Comparison of ENCODE assay signal across 11 mouse cellular contexts in the genomic region with DNA sequence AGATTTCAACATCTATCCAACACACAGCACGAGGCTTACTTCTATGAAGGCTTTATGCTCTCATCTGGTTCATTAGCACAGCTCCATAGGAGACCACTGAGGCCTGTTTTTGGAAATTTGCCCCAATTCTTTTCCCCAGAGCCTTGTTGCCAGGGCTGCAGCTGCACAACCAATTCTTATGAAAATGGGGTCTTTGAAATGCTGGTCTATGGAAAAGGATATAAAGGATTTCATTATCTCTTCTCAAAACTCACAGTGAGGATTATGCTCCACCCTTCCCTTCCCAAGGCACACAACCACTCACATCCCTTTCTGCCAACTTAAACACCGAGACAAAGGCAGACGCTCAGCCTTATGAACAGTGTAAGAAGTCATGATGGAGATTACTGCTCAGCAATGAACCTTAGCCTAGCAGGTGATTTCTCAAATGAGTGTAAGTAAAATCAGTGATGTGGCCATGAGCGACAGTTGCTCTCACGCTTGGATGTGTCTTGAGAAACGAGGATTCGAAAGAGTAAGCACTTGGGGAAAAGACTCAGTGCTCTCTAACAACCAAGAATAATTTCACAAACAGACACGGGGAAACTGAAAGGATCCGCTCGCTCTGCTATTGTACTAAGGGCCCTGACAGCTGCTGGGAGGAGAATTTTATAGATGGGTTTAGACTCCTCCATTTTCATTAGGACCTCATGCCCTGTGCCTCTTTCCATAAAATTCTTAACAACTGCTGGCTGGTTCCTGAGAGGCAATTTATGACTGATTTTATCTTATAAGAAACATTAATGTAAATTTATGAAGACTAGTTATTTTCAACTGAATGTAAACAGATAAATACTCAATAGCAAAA. TPM values are rescaled to one million over a fixed set of nuclear protein-coding genes. Genes with fewer than 3 reads are reported as not detected.
DNase-seq lines count a peak whose midpoint lies in the region; ATAC-seq and TF ChIP-seq lines count a peak whose summit lies in the region.
"Had no signal": no experiment of that assay in that cellular context is flagged by ENCODE, and none has a peak within 500 bp of the region (broad histone marks: within the 10 kb centered on the region; RNA-seq: fewer than 3 reads in every experiment).

No protein-coding gene starts in this region.

- 0 out of 2 replicates have a peak, but pooled peaks cover 3% of the 10 kb centered on the region for H3K4me1 ChIP-seq in stomach, embryonic 14.5 days (ENCODE audit: control insufficient read depth, insufficient read depth, low read length)
- H3K4me1 ChIP-seq in stomach, postnatal 0 days (replicated peaks; ENCODE audit: control insufficient read depth, insufficient read depth): no peaks in the 10 kb centered on the region
- H3K4me1 ChIP-seq in forebrain, embryonic 15.5 days: peaks cover 52% of the 10 kb centered on the region
- peaks cover 12% of the 10 kb centered on the region for H3K4me1 ChIP-seq in limb, embryonic 14.5 days (ENCODE audit: control insufficient read depth, insufficient read depth, low read length)
- H3K4me1 ChIP-seq in heart, embryonic 10.5 days: peaks cover 5% of the 10 kb centered on the region; the same call in 1 of the 2 replicates
- H3K4me1 ChIP-seq: embryonic facial prominence, embryonic 12.5 days had no signal

- TF ChIP-seq EP300 in stomach, postnatal 0 days (optimal IDR thresholded peaks at IDR 0.05): no peak

- peak overlapping the region; percentile 10; the same call in 1 of the 2 replicates for H3K27ac ChIP-seq in stomach, embryonic 14.5 days (ENCODE audit: low read length)
- H3K27ac ChIP-seq in stomach, postnatal 0 days (replicated peaks): no peak overlapping the region
- peak overlapping the region; percentile 97 for H3K27ac ChIP-seq in forebrain, embryonic 15.5 days (replicated peaks)
- H3K27ac ChIP-seq in limb, embryonic 14.5 days (replicated peaks; ENCODE audit: low read depth, low read length): peak overlapping the region; percentile 72
- H3K27ac ChIP-seq in heart, embryonic 10.5 days: no peak overlapping the region
- H3K27ac ChIP-seq: embryonic facial prominence, embryonic 12.5 days had no signal

- H3K9me3 ChIP-seq in stomach, embryonic 14.5 days (ENCODE audit: control insufficient read depth, low read depth, low read length): no peaks in the 10 kb centered on the region
- no peaks in the 10 kb centered on the region for H3K9me3 ChIP-seq in stomach, postnatal 0 days (ENCODE audit: control insufficient read depth, low read length)
- no peaks in the 10 kb centered on the region for H3K9me3 ChIP-seq in forebrain, embryonic 15.5 days
- H3K9me3 ChIP-seq in limb, embryonic 14.5 days (ENCODE audit: control insufficient read depth, low read length): no peaks in the 10 kb centered on the region
- H3K9me3 ChIP-seq in heart, embryonic 10.5 days: no peaks in the 10 kb centered on the region
- H3K9me3 ChIP-seq: embryonic facial prominence, embryonic 12.5 days had no signal

- H3K9ac ChIP-seq in stomach, embryonic 14.5 days (replicated peaks; ENCODE audit: low read depth, low read length): no peak overlapping the region
- no peak overlapping the region for H3K9ac ChIP-seq in stomach, postnatal 0 days (ENCODE audit: low read length)
- H3K9ac ChIP-seq in forebrain, embryonic 15.5 days (replicated peaks): peak overlapping the region; percentile 24; the same call in 1 of the 2 replicates
- H3K9ac ChIP-seq in limb, embryonic 14.5 days (ENCODE audit: low read depth, low read length, severe bottlenecking): no peak overlapping the region
- H3K9ac ChIP-seq: embryonic facial prominence, embryonic 12.5 days; lung, embryonic 14.5 days had no signal

- no peak for TF ChIP-seq CTCF in stomach, postnatal 0 days (IDR thresholded peaks at IDR 0.05; ENCODE audit: low read depth)

- no peak for TF ChIP-seq POLR2A in limb, embryonic 14.5 days (IDR thresholded peaks at IDR 0.05; ENCODE audit: borderline replicate concordance, extremely low read depth, insufficient read depth, insufficient read length)

- H3K36me3 ChIP-seq in stomach, embryonic 14.5 days (ENCODE audit: control insufficient read depth, insufficient read depth, low read length): peaks cover 6% of the 10 kb centered on the region; the same call in 1 of the 2 replicates
- peaks cover 1% of the 10 kb centered on the region; the same call in 1 of the 2 replicates for H3K36me3 ChIP-seq in stomach, postnatal 0 days (ENCODE audit: control insufficient read depth, insufficient read depth, low read length)
- H3K36me3 ChIP-seq in forebrain, embryonic 15.5 days: peaks cover 4% of the 10 kb centered on the region; the same call in 1 of the 2 replicates
- H3K36me3 ChIP-seq in limb, embryonic 14.5 days (ENCODE audit: control insufficient read depth, insufficient read depth, low read length): peaks cover 25% of the 10 kb centered on the region
- peaks cover 29% of the 10 kb centered on the region for H3K36me3 ChIP-seq in heart, embryonic 10.5 days

- ATAC-seq in stomach, embryonic 14.5 days (ENCODE audit: insufficient number of reproducible peaks, insufficient read depth, low FRiP score, low read depth): no peak
- no peak for ATAC-seq in stomach, postnatal 0 days (ENCODE audit: low FRiP score, low TSS enrichment)
- peak; percentile 87 for ATAC-seq in forebrain, embryonic 15.5 days (replicated peaks)
- peak; percentile 55 for ATAC-seq in limb, embryonic 14.5 days (ENCODE audit: low FRiP score, low read depth)
- ATAC-seq: Patski had no signal

- H3K4me3 ChIP-seq in stomach, embryonic 14.5 days (ENCODE audit: low read depth, low read length): no peak overlapping the region
- no peak overlapping the region for H3K4me3 ChIP-seq in stomach, postnatal 0 days (ENCODE audit: low read depth, low read length)
- no peak overlapping the region; the same call in 1 of the 2 replicates for H3K4me3 ChIP-seq in forebrain, embryonic 15.5 days
- H3K4me3 ChIP-seq in limb, embryonic 14.5 days (replicated peaks; ENCODE audit: low read length): no peak overlapping the region
- H3K4me3 ChIP-seq in heart, embryonic 10.5 days: no peak overlapping the region
- H3K4me3 ChIP-seq: embryonic facial prominence, embryonic 12.5 days had no signal

- intact Hi-C loops in gastrocnemius, postnatal 14 days (cut with DNase I; ENCODE audit: low total_unique reads): no loop called here

- H3K27me3 ChIP-seq in stomach, embryonic 14.5 days (ENCODE audit: control insufficient read depth, insufficient read depth, low read length): no peaks in the 10 kb centered on the region
- no peaks in the 10 kb centered on the region for H3K27me3 ChIP-seq in stomach, postnatal 0 days (ENCODE audit: control insufficient read depth, insufficient read depth, low read length)
- H3K27me3 ChIP-seq in forebrain, embryonic 15.5 days: no peaks in the 10 kb centered on the region
- no peaks in the 10 kb centered on the region for H3K27me3 ChIP-seq in limb, embryonic 14.5 days (ENCODE audit: control insufficient read depth, insufficient read depth, low read length)
- H3K27me3 ChIP-seq in heart, embryonic 10.5 days (ENCODE audit: insufficient read depth, poor library complexity, severe bottlenecking): no peaks in the 10 kb centered on the region
- H3K27me3 ChIP-seq: embryonic facial prominence, embryonic 12.5 days; Patski had no signal

- 82% methylated on average over 10 of the region's 10 CpGs for WGBS in stomach, embryonic 14.5 days
- 72% methylated on average over 10 of the region's 10 CpGs for WGBS in stomach, postnatal 0 days
- WGBS in forebrain, embryonic 15.5 days: 8% methylated on average over 10 of the region's 10 CpGs
- WGBS in limb, embryonic 14.5 days: 67% methylated on average over 10 of the region's 10 CpGs
- WGBS in heart, embryonic 10.5 days: 93% methylated on average over 10 of the region's 10 CpGs

- DNase-seq in stomach, postnatal 0 days (ENCODE audit: low spot score): no peak
- peak; percentile 42 for DNase-seq in limb, embryonic 14.5 days (ENCODE audit: low spot score)
- no peak for DNase-seq in lung, postnatal 36 days
- no peak for DNase-seq in heart, embryonic 10.5 days (ENCODE audit: low spot score)
- no peak for DNase-seq in ovary, postnatal 36 days (ENCODE audit: low spot score)
- DNase-seq in gastrocnemius, postnatal 14 days: no peak
- DNase-seq: lung, embryonic 14.5 days had no signal

- no peak overlapping the region for H3K4me2 ChIP-seq in stomach, embryonic 14.5 days (replicated peaks; ENCODE audit: low read depth, low read length)
- H3K4me2 ChIP-seq in stomach, postnatal 0 days (replicated peaks; ENCODE audit: low read depth): no peak overlapping the region
- peak overlapping the region; percentile 34 for H3K4me2 ChIP-seq in forebrain, embryonic 15.5 days (replicated peaks)
- no peak overlapping the region for H3K4me2 ChIP-seq in limb, embryonic 14.5 days (replicated peaks; ENCODE audit: low read depth, low read length, severe bottlenecking)
- H3K4me2 ChIP-seq: embryonic facial prominence, embryonic 12.5 days; lung, embryonic 14.5 days had no signal

RNA-seq across cellular contexts. Expression of gene Cdc42se2, which starts 33.0 kb away (rescaled TPM):
- 87.7 and 88.6 TPM in 2 replicates for polyA plus RNA-seq in stomach, embryonic 14.5 days (2014; fragmentation: Nextera tagmentation; extraction: Ambion mirVana)
- polyA plus RNA-seq in stomach, postnatal 0 days (2015; fragmentation: Nextera tagmentation; extraction: Ambion mirVana): 30.6 and 32.3 TPM in 2 replicates
- 188 and 196 TPM in 2 replicates for polyA plus RNA-seq in forebrain, embryonic 15.5 days (2015; fragmentation: Nextera tagmentation; extraction: Ambion mirVana)
- 51.7 and 65.4 TPM in 2 replicates for polyA plus RNA-seq in limb, embryonic 14.5 days (2012; rRNA removed)
- polyA plus RNA-seq in limb, embryonic 14.5 days (2014; fragmentation: Nextera tagmentation; extraction: Ambion mirVana): 77.7 and 82.5 TPM in 2 replicates
- polyA plus RNA-seq in heart, embryonic 10.5 days (2016; fragmentation: Nextera tagmentation; extraction: Ambion mirVana): 77.6 and 84.8 TPM in 2 replicates
- 10 to 100 TPM; 15.6 to 18.8 TPM for total RNA-seq in gastrocnemius, postnatal 14 days (2021)

Comparison
In these comparisons a context has a peak if more than half of its experiments do, and no peak if none do; other contexts are left out.
1. H3K27ac ChIP-seq: peak in stomach, embryonic 14.5 days (single experiment), forebrain, embryonic 15.5 days (single experiment) and limb, embryonic 14.5 days (single experiment); none in stomach, postnatal 0 days (single experiment) and heart, embryonic 10.5 days (single experiment).
2. ATAC-seq: peak in forebrain, embryonic 15.5 days (single experiment) and limb, embryonic 14.5 days (single experiment); none in stomach, embryonic 14.5 days (single experiment) and stomach, postnatal 0 days (single experiment).